Mouse (Mus musculus): ENCODE data around the gene 1700028K03Rik.

GRCm38 (mm10) chr5:107597301-107598077 is 63.0 kb downstream of the 1700028K03Rik start, which contains the start of the genes Rpap2 and Glmn:
- TF ChIP-seq CTCF (IDR thresholded peaks at IDR 0.05; ENCODE audit: low read depth, low read length) (no peak), TAL1 (conservative IDR thresholded peaks at IDR 0.05; ENCODE audit: low read depth, low read length) (no peak), GATA1 (IDR thresholded peaks at IDR 0.05; ENCODE audit: borderline replicate concordance, low read length) (no peak), POLR2AphosphoS5 (IDR thresholded peaks at IDR 0.05; ENCODE audit: insufficient replicate concordance, low read depth, low read length) (no peak), GATA2 (IDR thresholded peaks at IDR 0.05; ENCODE audit: borderline replicate concordance, low read depth, low read length) (no peak)

All from G1E (cell line).